Mouse (Mus musculus): ENCODE results near the gene Sox13.

GRCm38 (mm10) chr1:133451025-133451424, 26.8 kb upstream of the Sox13 start:
- TF ChIP-seq CTCF (IDR thresholded peaks at IDR 0.05; ENCODE audit: borderline replicate concordance, control insufficient read depth, extremely low read depth, insufficient read depth, low read length, poor library complexity) = no peak
- no peak for TF ChIP-seq POLR2A (IDR thresholded peaks at IDR 0.05; ENCODE audit: control insufficient read depth, extremely low read depth, insufficient read depth, low read length, poor library complexity)
